In genomic region chr16:33916473-33917251, GRCm38 (mm10) we compare ENCODE assay signal across 9 mouse cellular contexts. TPM values are rescaled to one million over a fixed set of nuclear protein-coding genes. Genes with fewer than 3 reads are reported as not detected.
DNase-seq lines count a peak whose midpoint lies in the region; ATAC-seq and TF ChIP-seq lines count a peak whose summit lies in the region.
"Had no signal": no experiment of that assay in that cellular context is flagged by ENCODE, and none has a peak within 500 bp of the region (broad histone marks: within the 10 kb centered on the region; RNA-seq: fewer than 3 reads in every experiment).

No protein-coding gene starts in this region.

- H3K9me3 ChIP-seq in limb, embryonic 14.5 days (ENCODE audit: control insufficient read depth, low read length), result no peaks in the 10 kb centered on the region
- no peaks in the 10 kb centered on the region for H3K9me3 ChIP-seq in midbrain, embryonic 15.5 days
- H3K9me3 ChIP-seq: limb, embryonic 12.5 days had no signal

- peaks cover 22% of the 10 kb centered on the region for H3K4me1 ChIP-seq in embryonic fibroblast, embryonic 13.5 days (ENCODE audit: control insufficient read depth, insufficient read depth, low read length)
- peaks cover 28% of the 10 kb centered on the region for H3K4me1 ChIP-seq in limb, embryonic 14.5 days (ENCODE audit: control insufficient read depth, insufficient read depth, low read length)
- H3K4me1 ChIP-seq in midbrain, embryonic 15.5 days, result no peaks in the 10 kb centered on the region

- ATAC-seq in limb, embryonic 14.5 days (ENCODE audit: low FRiP score, low read depth), result peak; percentile 11
- peak; percentile 80 for ATAC-seq in midbrain, embryonic 15.5 days (replicated peaks)
- ATAC-seq in frontal cortex, adult (ENCODE audit: low TSS enrichment), result no peak

- H3K27ac ChIP-seq in embryonic fibroblast, embryonic 13.5 days (ENCODE audit: insufficient read depth, low read length), result peak overlapping the region; percentile 57
- H3K27ac ChIP-seq in limb, embryonic 14.5 days (replicated peaks; ENCODE audit: low read depth, low read length), result 0 out of 2 replicates have a peak overlapping the region, but pooled peaks have one; percentile 19
- H3K27ac ChIP-seq in midbrain, embryonic 15.5 days, result 0 out of 2 replicates have a peak overlapping the region, but pooled peaks have one; percentile 23
- H3K27ac ChIP-seq: limb, embryonic 12.5 days had no signal

- no peaks in the 10 kb centered on the region for H3K79me3 ChIP-seq in C2C12 (ENCODE audit: low read depth)

- peaks cover 7% of the 10 kb centered on the region for H3K36me3 ChIP-seq in C2C12 (ENCODE audit: control insufficient read depth, insufficient read depth)
- peaks cover 22% of the 10 kb centered on the region for H3K36me3 ChIP-seq in limb, embryonic 14.5 days (ENCODE audit: control insufficient read depth, insufficient read depth, low read length)
- H3K36me3 ChIP-seq in midbrain, embryonic 15.5 days (replicated peaks), result no peaks in the 10 kb centered on the region

- no peak overlapping the region for H3ac ChIP-seq in C2C12 (ENCODE audit: control insufficient read depth, insufficient read length, low read depth)

- DNase-seq in adrenal gland, adult 2 months, result peak; percentile 94
- DNase-seq in heart, postnatal 25 days (ENCODE audit: low spot score), result peak; percentile 76
- DNase-seq in limb, embryonic 14.5 days (ENCODE audit: low spot score), result peak; percentile 40
- DNase-seq in frontal cortex, postnatal 25 days (ENCODE audit: low spot score in 2 of 2), result no peak

- TF ChIP-seq POLR2A in embryonic fibroblast, embryonic 13.5 days (IDR thresholded peaks at IDR 0.05; ENCODE audit: low read depth, low read length), result no peak
- no peak for TF ChIP-seq POLR2A in limb, embryonic 14.5 days (IDR thresholded peaks at IDR 0.05; ENCODE audit: borderline replicate concordance, extremely low read depth, insufficient read depth, insufficient read length)

- H3K9ac ChIP-seq in limb, embryonic 14.5 days (ENCODE audit: low read depth, low read length, severe bottlenecking), result no peak overlapping the region
- H3K9ac ChIP-seq in midbrain, embryonic 15.5 days, result no peak overlapping the region
- H3K9ac ChIP-seq: limb, embryonic 12.5 days had no signal

- H3K27me3 ChIP-seq in C2C12 (ENCODE audit: control insufficient read depth, insufficient read depth, insufficient read length), result no peaks in the 10 kb centered on the region
- H3K27me3 ChIP-seq in limb, embryonic 14.5 days (ENCODE audit: control insufficient read depth, insufficient read depth, low read length), result no peaks in the 10 kb centered on the region
- no peaks in the 10 kb centered on the region for H3K27me3 ChIP-seq in midbrain, embryonic 15.5 days (replicated peaks)
- H3K27me3 ChIP-seq: limb, embryonic 12.5 days had no signal

- intact Hi-C loops in heart, postnatal 25 days (cut with DNase I), result no loop called here

- 79% methylated on average over 12 of the region's 12 CpGs for WGBS in limb, embryonic 14.5 days
- 72% methylated on average over 12 of the region's 12 CpGs for WGBS in midbrain, embryonic 15.5 days

- H3K4me3 ChIP-seq in C2C12 (ENCODE audit: insufficient read depth, poor library complexity, severe bottlenecking), result no peak overlapping the region
- H3K4me3 ChIP-seq in embryonic fibroblast, embryonic 13.5 days (ENCODE audit: insufficient read depth, low read length), result no peak overlapping the region
- no peak overlapping the region for H3K4me3 ChIP-seq in limb, embryonic 14.5 days (replicated peaks; ENCODE audit: low read length)
- no peak overlapping the region for H3K4me3 ChIP-seq in midbrain, embryonic 15.5 days
- H3K4me3 ChIP-seq: limb, embryonic 12.5 days had no signal

- no peaks in the 10 kb centered on the region for H3K79me2 ChIP-seq in C2C12 (ENCODE audit: control insufficient read depth, insufficient read depth)

- no peak for TF ChIP-seq CTCF in C2C12 (IDR thresholded peaks at IDR 0.05; ENCODE audit: control insufficient read depth, insufficient read depth, insufficient read length)
- TF ChIP-seq CTCF in embryonic fibroblast, embryonic 13.5 days (IDR thresholded peaks at IDR 0.05; ENCODE audit: borderline replicate concordance, insufficient read depth, low read length), result no peak

- H3K4me2 ChIP-seq in limb, embryonic 14.5 days (replicated peaks; ENCODE audit: low read depth, low read length, severe bottlenecking), result no peak overlapping the region
- H3K4me2 ChIP-seq in midbrain, embryonic 15.5 days, result no peak overlapping the region
- H3K4me2 ChIP-seq: limb, embryonic 12.5 days had no signal

TF ChIP-seq in C2C12, 6 proteins besides CTCF, POLR2A, EP300 and RAD21:
- TF ChIP-seq USF1 (IDR thresholded peaks at IDR 0.05; ENCODE audit: low read depth) (no peak), MYOD1 (IDR thresholded peaks at IDR 0.05; ENCODE audit: control insufficient read depth, insufficient read length, low read depth) (peak; percentile 53)

RNA-seq across cellular contexts. Expression of gene Umps, which starts 50.2 kb away (rescaled TPM):
- 55.6 TPM for polyA plus RNA-seq in C2C12 (2012; fragmentation: generic; extraction: Trizol)
- total RNA-seq in adrenal gland, adult 2 months (2021), result 10 to 100 TPM; 36.0 to 44.0 TPM
- polyA plus RNA-seq in adrenal gland, adult 2 months (2012; rRNA removed), result 13.1 and 16.9 TPM in 2 replicates
- 23.3 and 25.5 TPM in 2 replicates for polyA plus RNA-seq in embryonic fibroblast, embryonic 13.5 days (2011; ENCODE audit: insufficient read length, low read depth, missing spikeins)
- total RNA-seq in heart, postnatal 25 days (2021), result 1 to 10 TPM; 9.0 to 9.2 TPM
- 25.8 and 31.7 TPM in 2 replicates for polyA plus RNA-seq in limb, embryonic 14.5 days (2012; rRNA removed)
- 50.6 and 52.6 TPM in 2 replicates for polyA plus RNA-seq in limb, embryonic 14.5 days (2014; fragmentation: Nextera tagmentation; extraction: Ambion mirVana)
- polyA plus RNA-seq in midbrain, embryonic 15.5 days (2015; fragmentation: Nextera tagmentation; extraction: Ambion mirVana), result 23.4 and 24.1 TPM in 2 replicates

Comparison
In these comparisons a context has a peak if more than half of its experiments do, and no peak if none do; other contexts are left out.
1. DNase-seq: peak in adrenal gland, adult 2 months (single experiment), heart, postnatal 25 days (single experiment) and limb, embryonic 14.5 days (single experiment); none in frontal cortex, postnatal 25 days (0 of 2).
2. Peak in every context shown above with its lines, with median percentiles within 50 percentile points of each other: H3K27ac ChIP-seq.